Mouse (Mus musculus) liver, embryonic 11.5 days (tissue): Measurements from ENCODE around the gene Phactr1. TPM values are rescaled to one million over a fixed set of nuclear protein-coding genes. Genes with fewer than 3 reads are reported as not detected.

Experiments
- ATAC-seq: fragments of 200-750 bp; cut with Nextera tagmentation; replicated peaks from 2 replicates; pipeline ENCODE4 v1.8.0; 2017; ENCODE audit warnings: moderate number of reproducible peaks, mild to moderate bottlenecking, moderate TSS enrichment, moderate library complexity; ENCODE audit not compliant: low FRiP score
- DNase-seq: peaks from one replicate; pipeline ENCODE4 v3.0.0-alpha.2; 2017; ENCODE audit warnings: low spot score
- H3K27ac ChIP-seq: fragments of 300-500 bp; sonication (generic); 2 replicates; pipeline ENCODE4 v1.5.1; 2014; ENCODE audit warnings: mild to moderate bottlenecking, low read depth, low read length, control low read depth
- H3K27me3 ChIP-seq: fragments of 300-500 bp; sonication (generic); replicated peaks from 2 replicates; pipeline ENCODE4 v1.6.1; 2014; ENCODE audit warnings: low read length, mixed read lengths; ENCODE audit not compliant: control insufficient read depth, insufficient read depth
- H3K36me3 ChIP-seq: fragments of 300-500 bp; sonication (generic); 2 replicates; pipeline ENCODE4 v1.6.1; 2014; ENCODE audit warnings: mild to moderate bottlenecking, low read length, moderate library complexity, mixed read lengths; ENCODE audit not compliant: control insufficient read depth, insufficient read depth
- H3K4me1 ChIP-seq: fragments of 300-500 bp; sonication (generic); replicated peaks from 2 replicates; pipeline ENCODE4 v1.6.1; 2014; ENCODE audit warnings: low read length, mixed read lengths; ENCODE audit not compliant: control insufficient read depth, insufficient read depth
- H3K4me2 ChIP-seq: fragments of 300-500 bp; sonication (generic); 2 replicates; pipeline ENCODE4 v1.6.1; 2014; ENCODE audit warnings: mild to moderate bottlenecking, control low read depth, moderate library complexity
- H3K4me3 ChIP-seq: fragments of 300-500 bp; sonication (generic); 2 replicates; pipeline ENCODE4 v1.5.1; 2014; ENCODE audit warnings: low read depth, low read length, control low read depth
- H3K9ac ChIP-seq: fragments of 300-500 bp; sonication (generic); 2 replicates; pipeline ENCODE4 v1.6.1; 2014; ENCODE audit warnings: low read depth, low read length, control low read depth
- H3K9me3 ChIP-seq: fragments of 300-500 bp; sonication (generic); 2 replicates; pipeline ENCODE4 v1.6.1; 2016; ENCODE audit warnings: low read length, inconsistent platforms, mixed read lengths; ENCODE audit not compliant: control insufficient read depth
- WGBS: fragments of 180-500 bp; shearing (Covaris S2); extraction: QIAGEN DNeasy Blood & Tissue Kit; methylation state at CpG from one replicate; pipeline ENCODE4 v1.1.7; 2014; 5-methylcytosine and 5-hydroxymethylcytosine counted together
- polyA plus RNA-seq: library from polyadenylated mRNA; unstranded; fragments of >200 nt; fragmentation: Nextera tagmentation; extraction: Ambion mirVana; gene quantifications from 2 replicates; pipeline ENCODE4 v1.2.1, GENCODE M21; 2014

Phactr1 gene
- polyA plus RNA-seq, 1 experiment from 2014 or later, result 1.3 TPM

GRCm38 (mm10) chr13:42952037-42952721 lies 271.8 kb downstream of the Phactr1 start:
- no peak for DNase-seq

GRCm38 (mm10) chr13:42953071-42953470 lies 272.6 kb downstream of the Phactr1 start:
- DNase-seq (no peak), ATAC-seq (no peak)
- no peak overlapping the region for H3K4me3 ChIP-seq
- no peak overlapping the region for H3K27ac ChIP-seq
- no peak overlapping the region for H3K9ac ChIP-seq
- H3K36me3 ChIP-seq, result no peaks in the 10 kb centered on the region
- H3K4me2 ChIP-seq, result no peak overlapping the region
- no peaks in the 10 kb centered on the region for H3K27me3 ChIP-seq
- 88% methylated on average over 6 of the region's 6 CpGs for WGBS
- H3K9me3 ChIP-seq, result no peaks in the 10 kb centered on the region
- H3K4me1 ChIP-seq, result no peaks in the 10 kb centered on the region

More at GRCm38 (mm10) chr13:42952037-42952721, 271.8 kb downstream of the Phactr1 start:
- ATAC-seq, result no peak
- H3K36me3 ChIP-seq, result no peaks in the 10 kb centered on the region
- H3K27ac ChIP-seq, result no peak overlapping the region
- no peak overlapping the region for H3K9ac ChIP-seq
- no peaks in the 10 kb centered on the region for H3K9me3 ChIP-seq
- H3K4me1 ChIP-seq, result no peaks in the 10 kb centered on the region
- no peaks in the 10 kb centered on the region for H3K27me3 ChIP-seq
- no peak overlapping the region for H3K4me2 ChIP-seq
- no peak overlapping the region for H3K4me3 ChIP-seq
- 67% methylated on average over 15 of the region's 15 CpGs for WGBS

- no peaks in the 10 kb centered on the region for H3K4me1 ChIP-seq
- no peak overlapping the region for H3K27ac ChIP-seq
- no peaks in the 10 kb centered on the region for H3K9me3 ChIP-seq
- H3K4me3 ChIP-seq, result no peak overlapping the region
- WGBS, result 56% methylated on average over 5 of the region's 5 CpGs
- H3K27me3 ChIP-seq, result no peaks in the 10 kb centered on the region
- no peak for DNase-seq
- H3K36me3 ChIP-seq, result no peaks in the 10 kb centered on the region
- H3K9ac ChIP-seq, result no peak overlapping the region
- no peak overlapping the region for H3K4me2 ChIP-seq
- no peak for ATAC-seq
Observed at GRCm38 (mm10) chr13:42954116-42954515, 273.7 kb downstream of the Phactr1 start.

GRCm38 (mm10) chr13:42956327-42956726 lies 275.9 kb downstream of the Phactr1 start:
- no peak for DNase-seq
- Histone ChIP-seq H3K27me3 (no peaks in the 10 kb centered on the region), H3K4me1 (no peaks in the 10 kb centered on the region), H3K9ac (no peak overlapping the region), H3K4me2 (no peak overlapping the region), H3K36me3 (no peaks in the 10 kb centered on the region), H3K4me3 (no peak overlapping the region), H3K27ac (no peak overlapping the region), H3K9me3 (no peaks in the 10 kb centered on the region)
- WGBS, result 82% methylated on average over 10 of the region's 10 CpGs
- no peak for ATAC-seq

- WGBS, result 61% methylated on average over 7 of the region's 7 CpGs
- H3K4me1 ChIP-seq, result no peaks in the 10 kb centered on the region
- no peak overlapping the region for H3K27ac ChIP-seq
- H3K36me3 ChIP-seq, result no peaks in the 10 kb centered on the region
- H3K9me3 ChIP-seq, result no peaks in the 10 kb centered on the region
- DNase-seq, result no peak
- H3K4me2 ChIP-seq, result no peak overlapping the region
- no peak overlapping the region for H3K9ac ChIP-seq
- no peak overlapping the region for H3K4me3 ChIP-seq
- no peaks in the 10 kb centered on the region for H3K27me3 ChIP-seq
- no peak for ATAC-seq
Observed at GRCm38 (mm10) chr13:42957856-42958255, 277.4 kb downstream of the Phactr1 start.

GRCm38 (mm10) chr13:42958867-42959266 lies 278.4 kb downstream of the Phactr1 start:
- Histone ChIP-seq H3K27ac (no peak overlapping the region), H3K4me2 (no peak overlapping the region), H3K27me3 (no peaks in the 10 kb centered on the region), H3K4me3 (no peak overlapping the region), H3K9me3 (no peaks in the 10 kb centered on the region), H3K9ac (no peak overlapping the region), H3K4me1 (no peaks in the 10 kb centered on the region), H3K36me3 (no peaks in the 10 kb centered on the region)
- no peak for ATAC-seq
- WGBS, result 84% methylated on average over 2 of the region's 2 CpGs
- no peak for DNase-seq

GRCm38 (mm10) chr13:42961561-42961960 lies 281.1 kb downstream of the Phactr1 start:
- Histone ChIP-seq H3K4me1 (no peaks in the 10 kb centered on the region), H3K4me3 (no peak overlapping the region), H3K9ac (no peak overlapping the region), H3K36me3 (no peaks in the 10 kb centered on the region), H3K27me3 (no peaks in the 10 kb centered on the region), H3K27ac (no peak overlapping the region), H3K4me2 (no peak overlapping the region), H3K9me3 (no peaks in the 10 kb centered on the region)
- DNase-seq (no peak), ATAC-seq (no peak)
- WGBS, result 76% methylated on average over 4 of the region's 4 CpGs

- no peaks in the 10 kb centered on the region for H3K27me3 ChIP-seq
- no peak overlapping the region for H3K4me3 ChIP-seq
- ATAC-seq, result no peak
- no peaks in the 10 kb centered on the region for H3K9me3 ChIP-seq
- H3K9ac ChIP-seq, result no peak overlapping the region
- DNase-seq, result no peak
- WGBS, result 71% methylated on average over 4 of the region's 4 CpGs
- no peak overlapping the region for H3K4me2 ChIP-seq
- H3K4me1 ChIP-seq, result no peaks in the 10 kb centered on the region
- no peak overlapping the region for H3K27ac ChIP-seq
- H3K36me3 ChIP-seq, result no peaks in the 10 kb centered on the region
Observed at GRCm38 (mm10) chr13:42968537-42968936, 288.1 kb downstream of the Phactr1 start.

GRCm38 (mm10) chr13:42973561-42973960 lies 293.1 kb downstream of the Phactr1 start:
- H3K9ac ChIP-seq, result no peak overlapping the region
- ATAC-seq (no peak), DNase-seq (no peak)
- no peaks in the 10 kb centered on the region for H3K9me3 ChIP-seq
- H3K27ac ChIP-seq, result no peak overlapping the region
- no peaks in the 10 kb centered on the region for H3K27me3 ChIP-seq
- no peaks in the 10 kb centered on the region for H3K4me1 ChIP-seq
- H3K4me3 ChIP-seq, result no peak overlapping the region
- WGBS, result 79% methylated on average over 3 of the region's 3 CpGs
- no peaks in the 10 kb centered on the region for H3K36me3 ChIP-seq
- H3K4me2 ChIP-seq, result no peak overlapping the region
